Mouse (Mus musculus): ENCODE measurements around the gene Trim56. TPM values are rescaled to one million over a fixed set of nuclear protein-coding genes. Genes with fewer than 3 reads are reported as not detected.

The Trim56 gene
- polyA plus RNA-seq, 1 experiment = 43.5 TPM

DNA sequence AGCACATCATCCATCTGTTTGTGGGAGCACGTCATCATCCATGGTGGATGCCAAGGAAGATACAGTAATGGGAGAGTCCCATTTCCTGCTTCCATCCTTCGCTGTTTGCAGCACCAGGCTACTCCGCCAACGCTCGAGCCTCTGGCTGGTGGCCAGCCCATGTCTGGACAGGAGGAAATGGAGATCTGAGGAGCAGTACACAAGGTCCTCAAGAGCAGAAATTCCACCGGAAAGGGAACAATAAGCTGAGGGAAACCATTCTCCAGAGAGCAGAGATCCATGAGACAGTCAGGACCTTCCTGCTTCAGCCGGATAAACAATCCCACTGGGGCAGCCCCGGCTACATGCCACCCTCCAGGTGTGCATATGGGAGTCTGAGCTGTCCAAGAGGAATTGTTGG, 28.6 kb downstream of the Trim56 start:
- TF ChIP-seq POLR2A (IDR thresholded peaks at IDR 0.05; ENCODE audit: insufficient read depth, low read depth, low read length) (no peak), CTCF (IDR thresholded peaks at IDR 0.05; ENCODE audit: insufficient read depth, low read depth, low read length) (no peak)
- Histone ChIP-seq H3K4me1 (ENCODE audit: control insufficient read depth, insufficient read depth, low read length) (no peaks in the 10 kb centered on the region), H3K4me3 (ENCODE audit: insufficient read depth, low read depth, low read length) (no peak overlapping the region), H3K27ac (ENCODE audit: insufficient read depth, low read depth, low read length) (no peak overlapping the region)
- 86% methylated on average over 8 of the region's 8 CpGs for WGBS

DNA sequence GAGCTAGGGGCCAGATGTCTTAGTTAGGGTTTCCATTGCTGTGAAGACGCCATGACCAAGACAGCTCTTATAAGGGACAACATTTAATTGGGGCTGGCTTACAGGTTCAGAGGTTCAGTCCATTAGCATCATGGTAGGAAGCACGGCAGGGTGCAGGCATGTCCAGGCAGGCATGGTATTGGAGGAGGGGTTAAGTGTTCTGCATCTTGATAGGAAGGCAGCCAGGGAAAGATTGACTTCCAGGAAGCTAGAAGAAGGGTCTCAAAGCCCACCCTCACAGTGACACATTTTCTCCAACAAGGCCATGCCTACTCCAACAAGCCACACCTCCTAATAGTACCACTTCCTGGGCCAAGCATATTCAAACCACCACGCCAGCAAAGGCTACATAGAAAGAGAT, 30.3 kb downstream of the Trim56 start:
- Histone ChIP-seq H3K27ac (ENCODE audit: insufficient read depth, low read depth, low read length) (no peak overlapping the region), H3K4me3 (ENCODE audit: insufficient read depth, low read depth, low read length) (no peak overlapping the region), H3K4me1 (ENCODE audit: control insufficient read depth, insufficient read depth, low read length) (no peaks in the 10 kb centered on the region)
- TF ChIP-seq CTCF (IDR thresholded peaks at IDR 0.05; ENCODE audit: insufficient read depth, low read depth, low read length) (no peak), POLR2A (IDR thresholded peaks at IDR 0.05; ENCODE audit: insufficient read depth, low read depth, low read length) (no peak)
- 91% methylated on average over 3 of the region's 3 CpGs for WGBS

DNA sequence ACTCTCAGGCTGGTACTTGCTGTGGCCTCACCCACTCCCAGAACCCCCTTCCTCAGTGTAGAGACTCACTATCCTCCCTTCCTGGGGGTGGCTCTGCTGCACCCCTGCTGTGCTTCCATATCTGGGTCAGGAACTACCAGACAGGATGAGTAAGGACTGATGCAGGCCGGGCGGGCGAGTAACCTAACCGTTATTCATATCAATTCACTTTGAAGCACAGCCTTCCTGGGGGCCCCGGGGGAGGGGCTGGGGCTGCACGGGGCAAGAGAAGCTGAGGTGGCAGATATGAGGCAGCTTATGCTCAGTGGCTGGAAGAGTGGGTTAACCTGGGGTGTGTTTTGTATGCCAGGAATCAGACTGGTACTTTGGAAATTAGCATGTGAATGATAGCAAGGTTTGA, 31.0 kb downstream of the Trim56 start:
- TF ChIP-seq CTCF (IDR thresholded peaks at IDR 0.05; ENCODE audit: insufficient read depth, low read depth, low read length) (no peak), POLR2A (IDR thresholded peaks at IDR 0.05; ENCODE audit: insufficient read depth, low read depth, low read length) (no peak)
- Histone ChIP-seq H3K4me1 (ENCODE audit: control insufficient read depth, insufficient read depth, low read length) (no peaks in the 10 kb centered on the region), H3K4me3 (ENCODE audit: insufficient read depth, low read depth, low read length) (no peak overlapping the region), H3K27ac (ENCODE audit: insufficient read depth, low read depth, low read length) (no peak overlapping the region)
- 76% methylated on average over 6 of the region's 6 CpGs for WGBS

DNA sequence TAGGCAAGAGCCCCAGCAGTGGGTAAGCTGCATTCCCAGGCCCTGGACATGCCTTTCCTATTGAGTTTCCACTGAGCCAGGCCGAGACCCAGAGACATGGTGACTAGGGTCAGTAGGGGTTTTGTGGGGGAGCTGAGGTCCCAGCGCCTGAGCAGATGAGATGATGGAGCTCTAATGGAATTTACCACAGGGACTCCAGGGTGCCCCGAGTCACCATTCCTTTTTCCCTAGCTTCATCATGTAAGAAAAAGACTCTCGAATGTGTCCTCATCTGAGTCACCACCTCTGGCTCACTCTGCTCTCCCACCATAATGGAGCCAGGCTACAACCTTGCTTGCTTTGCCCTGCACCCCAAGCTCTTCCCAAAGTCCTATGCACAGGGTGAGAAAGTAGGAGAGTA, 33.0 kb downstream of the Trim56 start:
- Histone ChIP-seq H3K27ac (ENCODE audit: insufficient read depth, low read depth, low read length) (no peak overlapping the region), H3K4me1 (ENCODE audit: control insufficient read depth, insufficient read depth, low read length) (no peaks in the 10 kb centered on the region), H3K4me3 (ENCODE audit: insufficient read depth, low read depth, low read length) (no peak overlapping the region)
- WGBS = 84% methylated on average over 4 of the region's 4 CpGs
- TF ChIP-seq CTCF (IDR thresholded peaks at IDR 0.05; ENCODE audit: insufficient read depth, low read depth, low read length) (no peak), POLR2A (IDR thresholded peaks at IDR 0.05; ENCODE audit: insufficient read depth, low read depth, low read length) (no peak)

DNA sequence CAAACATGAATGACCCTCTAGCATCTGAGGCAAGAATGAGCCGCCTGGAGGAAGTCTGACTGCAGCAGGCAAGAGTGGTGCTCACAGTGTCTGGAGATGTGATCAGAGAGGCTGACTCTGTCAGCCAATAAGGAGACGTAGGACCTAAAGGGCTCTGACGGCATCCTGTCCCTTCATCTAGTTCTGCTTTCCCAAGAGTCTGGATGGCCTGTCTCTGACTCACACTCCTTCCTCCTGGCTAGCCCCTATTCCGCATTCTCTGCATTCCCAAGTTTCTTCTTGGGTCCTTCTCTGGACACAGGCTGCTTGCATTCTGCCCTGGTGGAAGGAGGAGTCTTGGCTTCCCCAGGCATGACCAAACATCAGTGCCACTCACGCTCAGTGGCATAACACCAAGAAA, 36.2 kb downstream of the Trim56 start:
- H3K27ac ChIP-seq (ENCODE audit: insufficient read depth, low read depth, low read length) = no peak overlapping the region
- H3K4me3 ChIP-seq (ENCODE audit: insufficient read depth, low read depth, low read length) = no peak overlapping the region
- no peak for TF ChIP-seq CTCF (IDR thresholded peaks at IDR 0.05; ENCODE audit: insufficient read depth, low read depth, low read length)
- TF ChIP-seq POLR2A (IDR thresholded peaks at IDR 0.05; ENCODE audit: insufficient read depth, low read depth, low read length) = no peak
- H3K4me1 ChIP-seq (ENCODE audit: control insufficient read depth, insufficient read depth, low read length) = peaks cover 25% of the 10 kb centered on the region
- WGBS = 71% methylated on average over 5 of the region's 5 CpGs

DNA sequence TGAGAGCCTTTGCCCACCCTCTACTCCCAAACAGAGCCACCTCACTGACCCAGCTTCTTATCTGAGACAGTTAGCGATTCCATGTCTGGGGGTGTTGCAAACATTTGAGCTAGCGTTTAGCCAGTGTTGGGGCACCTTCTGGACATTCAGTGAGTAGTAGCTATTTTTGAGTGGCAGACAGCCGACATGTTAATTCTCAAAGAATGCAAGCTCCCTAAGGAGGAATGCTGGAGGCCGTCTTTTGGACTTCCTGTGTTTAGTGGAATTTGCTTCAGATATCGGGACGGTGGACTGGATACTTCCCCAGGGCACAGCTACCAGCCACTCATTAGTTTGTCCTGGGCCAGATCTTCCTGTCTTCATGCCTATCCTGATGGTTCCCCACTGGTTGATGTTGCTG, 37.4 kb downstream of the Trim56 start:
- Histone ChIP-seq H3K4me1 (ENCODE audit: control insufficient read depth, insufficient read depth, low read length) (peaks cover 36% of the 10 kb centered on the region), H3K4me3 (ENCODE audit: insufficient read depth, low read depth, low read length) (no peak overlapping the region), H3K27ac (ENCODE audit: insufficient read depth, low read depth, low read length) (no peak overlapping the region)
- no peak for TF ChIP-seq CTCF (IDR thresholded peaks at IDR 0.05; ENCODE audit: insufficient read depth, low read depth, low read length)
- no peak for TF ChIP-seq POLR2A (IDR thresholded peaks at IDR 0.05; ENCODE audit: insufficient read depth, low read depth, low read length)
- 80% methylated on average over 6 of the region's 6 CpGs for WGBS

DNA sequence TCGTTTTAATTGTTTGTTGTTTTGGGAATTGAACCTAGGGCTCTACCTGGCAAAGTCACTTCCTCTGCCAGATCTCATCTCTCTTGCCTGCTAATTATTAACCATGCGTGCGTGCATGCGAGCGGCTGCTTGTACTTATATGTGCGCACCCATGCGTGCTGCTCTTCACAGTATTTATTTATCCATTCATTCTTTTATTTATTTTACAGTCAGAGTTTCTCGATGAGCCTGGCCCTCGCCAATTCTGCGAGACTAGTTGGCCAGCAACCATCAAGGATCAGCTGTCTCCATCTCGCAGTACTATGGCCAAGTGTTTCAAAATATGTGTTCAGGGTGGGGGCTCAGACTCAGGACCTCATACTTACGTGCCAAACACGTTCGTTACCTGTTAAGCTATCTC, 38.0 kb downstream of the Trim56 start:
- TF ChIP-seq CTCF (IDR thresholded peaks at IDR 0.05; ENCODE audit: insufficient read depth, low read depth, low read length) (no peak), POLR2A (IDR thresholded peaks at IDR 0.05; ENCODE audit: insufficient read depth, low read depth, low read length) (no peak)
- Histone ChIP-seq H3K4me3 (ENCODE audit: insufficient read depth, low read depth, low read length) (no peak overlapping the region), H3K4me1 (ENCODE audit: control insufficient read depth, insufficient read depth, low read length) (peaks cover 38% of the 10 kb centered on the region), H3K27ac (ENCODE audit: insufficient read depth, low read depth, low read length) (no peak overlapping the region)
- whole genome bisulfite sequencing = 87% methylated on average over 14 of the region's 14 CpGs

DNA sequence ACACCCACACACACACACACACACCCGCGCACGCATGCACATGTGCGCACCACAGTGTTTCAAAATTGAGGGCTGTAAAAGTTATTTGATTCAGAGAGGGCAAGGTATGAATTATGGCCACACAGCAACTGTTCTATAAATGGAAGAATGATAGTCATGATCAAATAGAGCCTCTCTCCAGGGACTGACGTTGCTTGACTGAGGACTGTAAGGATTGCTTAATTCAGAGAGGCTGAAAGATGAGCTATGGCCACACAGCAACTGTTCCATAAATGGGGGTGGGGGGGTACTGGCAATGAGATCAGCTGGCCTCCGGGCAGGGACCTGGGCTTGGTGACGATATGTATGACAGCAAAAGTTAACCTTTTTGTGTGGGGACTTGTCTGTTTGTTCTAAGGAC, 38.8 kb downstream of the Trim56 start:
- TF ChIP-seq POLR2A (IDR thresholded peaks at IDR 0.05; ENCODE audit: insufficient read depth, low read depth, low read length) (no peak), CTCF (IDR thresholded peaks at IDR 0.05; ENCODE audit: insufficient read depth, low read depth, low read length) (no peak)
- peaks cover 46% of the 10 kb centered on the region for H3K4me1 ChIP-seq (ENCODE audit: control insufficient read depth, insufficient read depth, low read length)
- peak overlapping the region; percentile 46; the same call in 1 of the 2 replicates for H3K27ac ChIP-seq (ENCODE audit: insufficient read depth, low read depth, low read length)
- H3K4me3 ChIP-seq (ENCODE audit: insufficient read depth, low read depth, low read length) = no peak overlapping the region
- 84% methylated on average over 7 of the region's 7 CpGs for WGBS

DNA sequence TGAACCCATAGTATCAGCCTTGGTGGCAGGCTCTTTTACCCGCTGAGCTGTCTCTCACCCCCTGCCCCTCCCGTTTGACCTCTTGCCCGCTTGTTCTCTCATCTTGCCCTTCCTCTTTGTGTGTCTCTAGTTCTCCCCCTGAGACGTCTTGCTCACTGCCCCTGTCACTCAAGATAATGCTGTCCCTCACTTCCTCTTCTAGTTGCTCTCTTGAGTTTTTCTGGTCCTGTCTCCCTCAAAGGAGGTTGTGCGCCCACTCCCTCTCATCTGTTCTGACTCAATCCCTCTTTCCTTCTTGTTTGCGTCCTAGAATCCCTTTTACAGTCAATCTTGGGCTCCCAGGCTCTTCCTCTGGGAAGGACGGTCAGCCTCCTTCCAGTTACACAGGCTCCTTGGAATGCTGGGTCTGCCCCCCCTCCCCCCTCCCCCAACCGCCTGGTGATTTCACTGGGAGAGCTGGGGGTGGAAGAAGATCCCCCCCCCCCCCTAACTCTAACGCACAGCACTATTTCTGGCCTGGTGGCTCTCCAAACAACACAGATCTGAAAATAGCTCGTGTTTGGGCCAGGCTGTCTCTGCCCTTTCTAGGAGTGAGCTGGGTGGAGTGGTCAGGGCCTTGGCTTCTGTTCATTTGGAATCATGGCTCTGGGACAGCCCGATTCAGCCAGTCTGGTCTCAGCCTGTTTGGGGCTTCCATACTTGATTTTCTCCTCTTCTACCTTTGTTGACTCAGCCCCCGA, 39.6 kb downstream of the Trim56 start:
- no peak for TF ChIP-seq CTCF (IDR thresholded peaks at IDR 0.05; ENCODE audit: insufficient read depth, low read depth, low read length)
- 38% methylated on average over 12 of the region's 12 CpGs for WGBS
- peak overlapping the region; percentile 80 for H3K27ac ChIP-seq (ENCODE audit: insufficient read depth, low read depth, low read length)

More for the DNA sequence above, 39.6 kb downstream of the Trim56 start:
- peaks cover 51% of the 10 kb centered on the region for H3K4me1 ChIP-seq (ENCODE audit: control insufficient read depth, insufficient read depth, low read length)
- no peak overlapping the region for H3K4me3 ChIP-seq (ENCODE audit: insufficient read depth, low read depth, low read length)

All from olfactory bulb, adult 2 months (tissue).